Mouse (Mus musculus) kidney, adult 2 months (tissue): ENCODE measurements at regions not wholly inside any gene's neighbourhood (a gene's known extent, or its start where the extent isn't known, plus 50 kb on each side); places are given as distances from the start of the nearest gene placed in this dataset.

ENCODE experiments used
- CTCF ChIP-seq: fragments of 200-500 bp; conservative IDR thresholded peaks from 2 replicates; pipeline ENCODE4 v1.5.1; 2011; ENCODE audit warnings: low read depth, mild to moderate bottlenecking, control low read depth, low read length, moderate library complexity, mixed read lengths; ENCODE audit not compliant: insufficient read depth, insufficient read length
- POLR2A ChIP-seq: fragments of 200-500 bp; IDR thresholded peaks from one replicate; pipeline ENCODE4 v1.6.1; 2011; ENCODE audit warnings: low read depth, low read length, control low read depth

DNA sequence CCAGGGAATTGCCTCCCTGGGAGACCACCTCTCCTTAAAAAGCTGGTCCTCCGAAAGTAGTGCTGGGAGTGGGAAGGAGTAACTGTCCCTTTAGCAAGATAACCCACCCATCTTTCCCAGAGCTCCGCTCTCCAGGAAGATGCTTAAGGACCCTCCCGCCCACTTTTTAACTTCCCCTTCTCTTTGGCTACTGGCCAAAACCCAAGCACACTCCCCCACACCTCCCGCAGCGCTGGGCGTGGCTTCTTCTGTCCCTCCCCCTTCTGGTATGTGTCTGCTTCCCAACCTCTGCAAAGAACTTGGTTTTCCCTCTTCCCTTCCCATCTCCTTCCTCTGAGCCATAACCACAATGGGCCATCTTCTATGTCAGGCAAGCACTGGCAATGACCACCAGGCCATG is 85.4 kb downstream of the Rpap3 start:
- TF ChIP-seq POLR2A (no peak), CTCF (no peak)
